Mouse (Mus musculus): ENCODE results near the gene Tk1. TPM values are rescaled to one million over a fixed set of nuclear protein-coding genes. Genes with fewer than 3 reads are reported as not detected.

Tk1 gene
- polyA plus RNA-seq, 1 experiment from 2014 or later = 57.9 TPM

- Histone ChIP-seq H3K9me3 (replicated peaks) (no peaks in the 10 kb centered on the region), H3K9ac (no peak overlapping the region), H3K4me1 (peaks cover 9% of the 10 kb centered on the region; the same call in 1 of the 2 replicates), H3K4me3 (no peak overlapping the region), H3K4me2 (replicated peaks) (no peak overlapping the region), H3K27me3 (peaks cover 46% of the 10 kb centered on the region), H3K36me3 (peaks cover 33% of the 10 kb centered on the region), H3K27ac (no peak overlapping the region)
- WGBS = 54% methylated on average over 3 of the region's 3 CpGs
- no peak for ATAC-seq (ENCODE audit: low FRiP score)
Measured at GRCm38 (mm10) chr11:117858392-117858791, 32.5 kb upstream of the Tk1 start.

- Histone ChIP-seq H3K4me2 (replicated peaks) (no peak overlapping the region), H3K9me3 (replicated peaks) (no peaks in the 10 kb centered on the region), H3K27ac (no peak overlapping the region), H3K9ac (no peak overlapping the region), H3K27me3 (peaks cover 39% of the 10 kb centered on the region), H3K4me1 (peaks cover 9% of the 10 kb centered on the region; the same call in 1 of the 2 replicates), H3K4me3 (no peak overlapping the region), H3K36me3 (peaks cover 41% of the 10 kb centered on the region)
- no peak for ATAC-seq (ENCODE audit: low FRiP score)
- WGBS = 96% methylated on average over 10 of the region's 10 CpGs
Measured at GRCm38 (mm10) chr11:117857462-117857861, 31.6 kb upstream of the Tk1 start.

- Histone ChIP-seq H3K36me3 (peaks cover 41% of the 10 kb centered on the region), H3K9me3 (replicated peaks) (no peaks in the 10 kb centered on the region), H3K9ac (no peak overlapping the region), H3K4me2 (replicated peaks) (no peak overlapping the region), H3K4me3 (no peak overlapping the region), H3K27me3 (peaks cover 24% of the 10 kb centered on the region), H3K27ac (no peak overlapping the region), H3K4me1 (peaks cover 9% of the 10 kb centered on the region; the same call in 1 of the 2 replicates)
- ATAC-seq (ENCODE audit: low FRiP score) = no peak
- 88% methylated on average over 1 of the region's 1 CpGs for WGBS
Measured at GRCm38 (mm10) chr11:117855975-117856374, 30.1 kb upstream of the Tk1 start.

GRCm38 (mm10) chr11:117855360-117855759 is 29.5 kb upstream of the Tk1 start:
- ATAC-seq (ENCODE audit: low FRiP score) = no peak
- Histone ChIP-seq H3K4me1 (peaks cover 8% of the 10 kb centered on the region), H3K27me3 (peaks cover 18% of the 10 kb centered on the region), H3K4me2 (replicated peaks) (no peak overlapping the region), H3K4me3 (no peak overlapping the region), H3K9ac (no peak overlapping the region), H3K36me3 (peaks cover 41% of the 10 kb centered on the region), H3K9me3 (replicated peaks) (no peaks in the 10 kb centered on the region), H3K27ac (no peak overlapping the region)
- 94% methylated on average over 5 of the region's 5 CpGs for WGBS

- Histone ChIP-seq H3K27ac (no peak overlapping the region), H3K27me3 (peaks cover 7% of the 10 kb centered on the region), H3K9me3 (replicated peaks) (no peaks in the 10 kb centered on the region), H3K4me3 (no peak overlapping the region), H3K4me1 (peaks cover 13% of the 10 kb centered on the region), H3K36me3 (peaks cover 41% of the 10 kb centered on the region), H3K4me2 (replicated peaks) (no peak overlapping the region), H3K9ac (no peak overlapping the region)
- WGBS = 94% methylated on average over 9 of the region's 9 CpGs
- no peak for ATAC-seq (ENCODE audit: low FRiP score)
Measured at GRCm38 (mm10) chr11:117854241-117854640, 28.3 kb upstream of the Tk1 start.

GRCm38 (mm10) chr11:117852875-117853274 is 27.0 kb upstream of the Tk1 start:
- Histone ChIP-seq H3K36me3 (peaks cover 41% of the 10 kb centered on the region), H3K4me1 (peaks cover 21% of the 10 kb centered on the region), H3K9me3 (replicated peaks) (no peaks in the 10 kb centered on the region), H3K27ac (no peak overlapping the region), H3K4me3 (no peak overlapping the region), H3K9ac (no peak overlapping the region), H3K27me3 (no peaks in the 10 kb centered on the region), H3K4me2 (replicated peaks) (no peak overlapping the region)
- ATAC-seq (ENCODE audit: low FRiP score) = no peak
- WGBS = 97% methylated on average over 3 of the region's 3 CpGs

- under 1% methylated on average over 51 of the region's 51 CpGs for WGBS
Measured at GRCm38 (mm10) chr11:117848985-117849671, 23.2 kb upstream of the Tk1 start, which contains the start of gene Birc5. TSS of gene Birc5 (plus strand) at chr11:117849251.

GRCm38 (mm10) chr11:117848271-117848984 is 22.5 kb upstream of the Tk1 start:
- Histone ChIP-seq H3K27me3 (no peaks in the 10 kb centered on the region), H3K27ac (peak overlapping the region; percentile 97), H3K4me1 (peaks cover 26% of the 10 kb centered on the region), H3K9me3 (replicated peaks) (no peaks in the 10 kb centered on the region), H3K4me2 (replicated peaks) (peak overlapping the region; percentile 83), H3K9ac (peak overlapping the region; percentile 88), H3K36me3 (peaks cover 8% of the 10 kb centered on the region), H3K4me3 (peak overlapping the region; percentile 61)
- 12% methylated on average over 19 of the region's 19 CpGs for WGBS
- peak; percentile 90 for ATAC-seq (ENCODE audit: low FRiP score)

More at GRCm38 (mm10) chr11:117848985-117849671, 23.2 kb upstream of the Tk1 start, which contains the start of gene Birc5:
- H3K36me3 ChIP-seq = peaks cover 13% of the 10 kb centered on the region
- H3K4me1 ChIP-seq = peaks cover 26% of the 10 kb centered on the region
- no peaks in the 10 kb centered on the region for H3K9me3 ChIP-seq (replicated peaks)
- peak within 1 kb of the TSS; percentile 61 for H3K4me3 ChIP-seq
- peak within 1 kb of the TSS; percentile 88 for H3K9ac ChIP-seq
- peak within 1 kb of the TSS; percentile 83 for H3K4me2 ChIP-seq (replicated peaks)
- H3K27me3 ChIP-seq = no peaks in the 10 kb centered on the region
- peak; percentile 91 for ATAC-seq (ENCODE audit: low FRiP score)
- H3K27ac ChIP-seq = peak within 1 kb of the TSS; percentile 97

GRCm38 (mm10) chr11:117847593-117848215 is 21.8 kb upstream of the Tk1 start:
- no peak for ATAC-seq (ENCODE audit: low FRiP score)
- Histone ChIP-seq H3K36me3 (peaks cover 1% of the 10 kb centered on the region), H3K4me2 (replicated peaks) (peak overlapping the region; percentile 83), H3K27ac (peak overlapping the region; percentile 97), H3K9me3 (replicated peaks) (no peaks in the 10 kb centered on the region), H3K4me3 (0 out of 2 replicates have a peak overlapping the region, but pooled peaks have one; percentile 61), H3K4me1 (peaks cover 26% of the 10 kb centered on the region), H3K9ac (0 out of 2 replicates have a peak overlapping the region, but pooled peaks have one; percentile 88), H3K27me3 (no peaks in the 10 kb centered on the region)
- WGBS = 83% methylated on average over 7 of the region's 7 CpGs

- no peak for ATAC-seq (ENCODE audit: low FRiP score)
- no peak overlapping the region for H3K4me2 ChIP-seq (replicated peaks)
- H3K9me3 ChIP-seq (replicated peaks) = no peaks in the 10 kb centered on the region
- no peak overlapping the region for H3K9ac ChIP-seq
- H3K27me3 ChIP-seq = no peaks in the 10 kb centered on the region
- H3K36me3 ChIP-seq = no peaks in the 10 kb centered on the region
- 59% methylated on average over 5 of the region's 5 CpGs for WGBS
- H3K27ac ChIP-seq = no peak overlapping the region
- peaks cover 26% of the 10 kb centered on the region for H3K4me1 ChIP-seq
- H3K4me3 ChIP-seq = no peak overlapping the region
Measured at GRCm38 (mm10) chr11:117846640-117847039, 20.7 kb upstream of the Tk1 start.

- no peak overlapping the region for H3K4me3 ChIP-seq
- H3K27me3 ChIP-seq = no peaks in the 10 kb centered on the region; the same call in 1 of the 2 replicates
- H3K4me2 ChIP-seq (replicated peaks) = no peak overlapping the region
- no peaks in the 10 kb centered on the region for H3K9me3 ChIP-seq (replicated peaks)
- no peak overlapping the region for H3K9ac ChIP-seq
- no peak for ATAC-seq (ENCODE audit: low FRiP score)
- H3K4me1 ChIP-seq = peaks cover 26% of the 10 kb centered on the region
- no peak overlapping the region for H3K27ac ChIP-seq
- H3K36me3 ChIP-seq = no peaks in the 10 kb centered on the region
- WGBS = 85% methylated on average over 2 of the region's 2 CpGs
Measured at GRCm38 (mm10) chr11:117845651-117846050, 19.8 kb upstream of the Tk1 start.

- Histone ChIP-seq H3K4me2 (replicated peaks) (no peak overlapping the region), H3K36me3 (no peaks in the 10 kb centered on the region), H3K27me3 (no peaks in the 10 kb centered on the region; the same call in 1 of the 2 replicates), H3K27ac (no peak overlapping the region), H3K4me3 (no peak overlapping the region), H3K9ac (no peak overlapping the region), H3K4me1 (peaks cover 20% of the 10 kb centered on the region), H3K9me3 (replicated peaks) (no peaks in the 10 kb centered on the region)
- WGBS = 88% methylated on average over 2 of the region's 2 CpGs
- no peak for ATAC-seq (ENCODE audit: low FRiP score)
Measured at GRCm38 (mm10) chr11:117844997-117845396, 19.1 kb upstream of the Tk1 start.

Measured in hindbrain, embryonic 12.5 days (tissue).